Mouse (Mus musculus): ENCODE measurements around the gene Adgrg7. TPM values are rescaled to one million over a fixed set of nuclear protein-coding genes. Genes with fewer than 3 reads are reported as not detected.
A peak's percentile ranks its signal among the peaks of the same experiment; 100 is the strongest.

The Adgrg7 gene
- polyA plus RNA-seq, 1 experiment from 2014 or later: not detected

DNA sequence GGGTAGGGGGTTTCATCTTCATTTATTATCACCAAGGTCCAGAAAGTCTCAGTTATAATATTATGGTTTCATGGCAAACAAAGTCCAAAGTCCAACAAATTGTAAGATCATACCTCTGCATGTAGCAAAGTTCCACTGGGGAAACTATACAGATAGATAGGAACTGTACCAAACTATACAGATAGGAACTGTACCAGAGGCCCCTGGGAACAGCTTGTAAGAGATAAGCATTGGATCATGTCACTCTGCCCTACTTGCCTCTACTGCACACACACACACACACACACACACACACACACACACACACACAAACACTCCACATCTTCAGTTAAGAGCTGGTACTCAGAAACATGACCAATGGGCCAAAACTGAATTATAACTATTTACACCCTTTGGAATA is 76.6 kb downstream of the Adgrg7 start:
- Histone ChIP-seq H3K27ac (replicated peaks; ENCODE audit: low read depth, low read length) (no peak overlapping the region), H3K27me3 (ENCODE audit: control insufficient read depth, insufficient read depth, low read length) (no peaks in the 10 kb centered on the region), H3K4me3 (ENCODE audit: low read depth, low read length) (no peak overlapping the region), H3K4me2 (ENCODE audit: low read depth, severe bottlenecking) (no peak overlapping the region), H3K9ac (ENCODE audit: low read length) (no peak overlapping the region), H3K36me3 (ENCODE audit: control insufficient read depth, insufficient read depth, low read length) (no peaks in the 10 kb centered on the region), H3K4me1 (ENCODE audit: control insufficient read depth, insufficient read depth, low read length) (0 out of 2 replicates have a peak, but pooled peaks cover 2% of the 10 kb centered on the region), H3K9me3 (ENCODE audit: control insufficient read depth, low read length) (no peaks in the 10 kb centered on the region)
- ATAC-seq (ENCODE audit: insufficient number of reproducible peaks, low FRiP score, low TSS enrichment, low read depth) (no peak), DNase-seq (ENCODE audit: low spot score) (no peak)

DNA sequence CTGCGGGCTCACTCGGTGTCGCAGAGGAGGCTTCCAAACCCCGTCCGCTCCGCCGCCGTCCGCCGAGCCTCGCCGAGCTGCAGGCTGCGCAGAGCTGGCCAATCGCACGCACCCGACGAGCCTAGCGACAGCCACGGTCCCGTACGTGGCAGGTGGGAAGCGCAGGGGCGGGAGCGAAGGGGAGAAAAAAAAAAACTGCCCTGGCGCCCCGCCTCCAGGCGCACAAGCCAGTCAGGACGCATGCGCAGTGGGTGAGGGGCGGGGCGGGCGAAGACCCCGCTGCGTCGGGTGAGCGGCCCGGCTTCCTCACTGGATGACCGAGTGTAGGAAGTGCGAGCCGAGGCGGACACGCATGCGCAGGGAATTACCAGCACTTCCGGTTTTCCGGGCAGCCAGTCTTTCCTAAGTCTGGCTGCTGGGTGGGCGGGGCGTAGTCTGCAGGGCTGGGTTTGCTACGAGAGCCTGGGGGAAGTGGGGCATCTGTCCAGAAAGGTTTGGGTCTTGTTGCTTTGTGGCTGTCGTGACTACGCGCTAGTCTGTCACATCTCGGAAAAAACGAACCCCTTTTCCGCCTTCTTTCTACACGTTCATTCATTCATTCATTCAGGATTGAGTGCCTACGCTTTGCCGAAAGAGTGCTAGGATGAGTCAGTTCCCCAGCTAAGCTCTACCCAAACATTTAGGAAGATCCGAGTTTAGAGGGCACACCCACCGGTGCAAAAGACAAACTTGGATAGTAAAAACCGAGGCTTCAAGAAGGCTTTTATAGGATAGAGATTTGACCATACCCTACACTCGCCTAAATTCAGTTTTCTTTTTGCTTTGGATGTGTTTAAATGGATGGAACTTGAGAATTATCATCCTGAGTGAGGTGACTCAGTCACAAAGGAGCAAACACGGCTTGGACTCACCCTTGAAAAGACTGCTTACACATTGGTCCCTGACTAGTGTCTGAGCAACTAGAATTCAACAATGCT is 78.1 kb downstream of the Adgrg7 start, which contains the start of gene Tfg:
Gene Tfg (minus strand): TSS at position 227 of the 977 bp plus-strand sequence.
- H3K27me3 ChIP-seq (ENCODE audit: control insufficient read depth, insufficient read depth, low read length): no peaks in the 10 kb centered on the region
- H3K27ac ChIP-seq (replicated peaks; ENCODE audit: low read depth, low read length): peak within 1 kb of the TSS; percentile 94
- peak; percentile 100 for DNase-seq (ENCODE audit: low spot score)
- ATAC-seq (ENCODE audit: insufficient number of reproducible peaks, low FRiP score, low TSS enrichment, low read depth): peak; percentile 98
- peak within 1 kb of the TSS; percentile 85 for H3K4me3 ChIP-seq (ENCODE audit: low read depth, low read length)
- WGBS: under 1% methylated on average over 61 of the region's 62 CpGs
- 0 out of 2 replicates have a peak, but pooled peaks cover 2% of the 10 kb centered on the region for H3K4me1 ChIP-seq (ENCODE audit: control insufficient read depth, insufficient read depth, low read length)
- peak within 1 kb of the TSS; percentile 64 for H3K4me2 ChIP-seq (ENCODE audit: low read depth, severe bottlenecking)
- H3K36me3 ChIP-seq (ENCODE audit: control insufficient read depth, insufficient read depth, low read length): no peaks in the 10 kb centered on the region
- H3K9ac ChIP-seq (ENCODE audit: low read length): peak within 1 kb of the TSS; percentile 89
- no peaks in the 10 kb centered on the region for H3K9me3 ChIP-seq (ENCODE audit: control insufficient read depth, low read length)

GRCm38 (mm10) chr16:56716557-56717179 is 79.0 kb downstream of the Adgrg7 start:
- peak overlapping the region; percentile 89 for H3K9ac ChIP-seq (ENCODE audit: low read length)
- H3K36me3 ChIP-seq (ENCODE audit: control insufficient read depth, insufficient read depth, low read length): peaks cover 4% of the 10 kb centered on the region; the same call in 1 of the 2 replicates
- no peaks in the 10 kb centered on the region for H3K9me3 ChIP-seq (ENCODE audit: control insufficient read depth, low read length)
- ATAC-seq (ENCODE audit: insufficient number of reproducible peaks, low FRiP score, low TSS enrichment, low read depth) (peak; percentile 86), DNase-seq (ENCODE audit: low spot score) (no peak)
- 0 out of 2 replicates have a peak, but pooled peaks cover 2% of the 10 kb centered on the region for H3K4me1 ChIP-seq (ENCODE audit: control insufficient read depth, insufficient read depth, low read length)
- H3K27me3 ChIP-seq (ENCODE audit: control insufficient read depth, insufficient read depth, low read length): no peaks in the 10 kb centered on the region
- peak overlapping the region; percentile 85 for H3K4me3 ChIP-seq (ENCODE audit: low read depth, low read length)
- peak overlapping the region; percentile 94 for H3K27ac ChIP-seq (replicated peaks; ENCODE audit: low read depth, low read length)
- under 1% methylated on average over 34 of the region's 38 CpGs for WGBS
- peak overlapping the region; percentile 56 for H3K4me2 ChIP-seq (ENCODE audit: low read depth, severe bottlenecking)

DNA sequence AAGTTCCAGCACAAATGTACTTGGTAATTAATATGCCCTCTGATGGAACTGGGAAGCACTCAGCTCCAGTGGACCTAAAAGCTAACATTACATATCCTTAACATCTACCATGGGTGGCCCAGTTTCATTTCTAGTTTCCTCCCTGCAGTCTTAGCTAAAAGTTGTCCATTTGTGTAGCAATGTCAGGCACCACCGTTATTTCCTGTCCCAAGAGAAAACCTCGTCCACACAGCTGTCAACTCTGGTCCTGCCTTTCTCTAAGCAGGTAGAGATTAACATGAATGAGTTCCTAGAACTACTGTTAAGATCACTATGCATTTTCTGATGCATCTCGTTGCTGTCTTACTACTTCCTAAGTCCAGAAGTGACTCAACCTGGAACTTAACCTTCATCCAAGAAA is 80.0 kb downstream of the Adgrg7 start:
- Histone ChIP-seq H3K9ac (ENCODE audit: low read length) (no peak overlapping the region), H3K27me3 (ENCODE audit: control insufficient read depth, insufficient read depth, low read length) (no peaks in the 10 kb centered on the region), H3K27ac (replicated peaks; ENCODE audit: low read depth, low read length) (no peak overlapping the region), H3K4me3 (ENCODE audit: low read depth, low read length) (no peak overlapping the region), H3K9me3 (ENCODE audit: control insufficient read depth, low read length) (no peaks in the 10 kb centered on the region), H3K36me3 (ENCODE audit: control insufficient read depth, insufficient read depth, low read length) (peaks cover 7% of the 10 kb centered on the region; the same call in 1 of the 2 replicates), H3K4me1 (ENCODE audit: control insufficient read depth, insufficient read depth, low read length) (0 out of 2 replicates have a peak, but pooled peaks cover 2% of the 10 kb centered on the region), H3K4me2 (ENCODE audit: low read depth, severe bottlenecking) (peak overlapping the region; percentile 56; the same call in 1 of the 2 replicates)
- ATAC-seq (ENCODE audit: insufficient number of reproducible peaks, low FRiP score, low TSS enrichment, low read depth) (no peak), DNase-seq (ENCODE audit: low spot score) (no peak)
- 76% methylated on average over 3 of the region's 3 CpGs for WGBS

DNA sequence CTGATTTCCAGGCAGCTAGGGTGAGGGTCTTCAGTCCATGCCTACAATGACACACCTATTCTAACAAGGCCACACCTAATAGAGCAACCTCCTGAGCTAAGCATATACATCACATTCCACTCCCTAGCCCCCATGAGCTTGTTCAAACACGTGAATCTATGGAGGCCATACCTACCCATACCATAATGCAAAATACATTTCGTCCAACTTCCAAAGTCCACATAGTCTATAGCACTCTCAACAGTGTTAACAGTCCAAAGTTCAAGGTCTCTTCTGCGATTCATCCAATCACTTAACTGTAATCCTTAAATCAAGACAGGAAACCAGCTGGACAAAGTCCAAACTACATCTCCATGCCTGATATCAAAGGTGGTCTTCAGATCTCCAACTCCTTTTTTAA is 85.6 kb downstream of the Adgrg7 start:
- H3K27ac ChIP-seq (replicated peaks; ENCODE audit: low read depth, low read length): no peak overlapping the region
- no peak overlapping the region for H3K4me3 ChIP-seq (ENCODE audit: low read depth, low read length)
- no peaks in the 10 kb centered on the region for H3K4me1 ChIP-seq (ENCODE audit: control insufficient read depth, insufficient read depth, low read length)
- no peak for ATAC-seq (ENCODE audit: insufficient number of reproducible peaks, low FRiP score, low TSS enrichment, low read depth)
- no peak overlapping the region for H3K4me2 ChIP-seq (ENCODE audit: low read depth, severe bottlenecking)
- no peak overlapping the region for H3K9ac ChIP-seq (ENCODE audit: low read length)
- no peak for DNase-seq (ENCODE audit: low spot score)
- 92% methylated on average over 3 of the region's 3 CpGs for WGBS
- no peaks in the 10 kb centered on the region for H3K9me3 ChIP-seq (ENCODE audit: control insufficient read depth, low read length)
- H3K36me3 ChIP-seq (ENCODE audit: control insufficient read depth, insufficient read depth, low read length): peaks cover 12% of the 10 kb centered on the region; the same call in 1 of the 2 replicates
- H3K27me3 ChIP-seq (ENCODE audit: control insufficient read depth, insufficient read depth, low read length): no peaks in the 10 kb centered on the region

DNA sequence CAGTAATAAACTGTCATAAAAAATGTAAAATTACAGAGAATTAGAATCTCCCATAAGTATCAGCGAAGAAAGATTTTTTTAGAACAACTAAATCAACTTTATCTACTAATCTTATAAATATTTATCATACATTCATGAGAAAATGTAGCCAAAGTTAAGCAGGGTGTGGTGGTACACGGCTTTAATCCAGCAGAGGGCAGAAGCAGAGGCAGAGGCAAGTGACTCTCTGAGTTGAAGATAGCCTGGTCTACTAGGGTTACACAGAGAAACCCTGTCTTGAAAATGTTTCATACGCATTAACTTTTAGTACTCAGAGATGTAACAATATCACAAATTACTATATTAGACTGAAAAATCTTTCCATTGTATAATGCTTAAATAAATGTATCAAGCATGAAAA is 89.9 kb downstream of the Adgrg7 start:
- DNase-seq (ENCODE audit: low spot score): no peak
- WGBS: 93% methylated on average over 3 of the region's 3 CpGs
- no peak overlapping the region for H3K4me2 ChIP-seq (ENCODE audit: low read depth, severe bottlenecking)
- no peaks in the 10 kb centered on the region for H3K27me3 ChIP-seq (ENCODE audit: control insufficient read depth, insufficient read depth, low read length)
- no peaks in the 10 kb centered on the region for H3K9me3 ChIP-seq (ENCODE audit: control insufficient read depth, low read length)
- H3K4me1 ChIP-seq (ENCODE audit: control insufficient read depth, insufficient read depth, low read length): no peaks in the 10 kb centered on the region
- H3K4me3 ChIP-seq (ENCODE audit: low read depth, low read length): no peak overlapping the region
- no peak overlapping the region for H3K27ac ChIP-seq (replicated peaks; ENCODE audit: low read depth, low read length)
- no peak overlapping the region for H3K9ac ChIP-seq (ENCODE audit: low read length)
- H3K36me3 ChIP-seq (ENCODE audit: control insufficient read depth, insufficient read depth, low read length): peaks cover 5% of the 10 kb centered on the region; the same call in 1 of the 2 replicates
- no peak for ATAC-seq (ENCODE audit: insufficient number of reproducible peaks, low FRiP score, low TSS enrichment, low read depth)

GRCm38 (mm10) chr16:56700898-56701297 is 94.8 kb downstream of the Adgrg7 start:
- Histone ChIP-seq H3K27ac (replicated peaks; ENCODE audit: low read depth, low read length) (no peak overlapping the region), H3K4me1 (ENCODE audit: control insufficient read depth, insufficient read depth, low read length) (no peaks in the 10 kb centered on the region)
- DNase-seq (ENCODE audit: low spot score): no peak

DNA sequence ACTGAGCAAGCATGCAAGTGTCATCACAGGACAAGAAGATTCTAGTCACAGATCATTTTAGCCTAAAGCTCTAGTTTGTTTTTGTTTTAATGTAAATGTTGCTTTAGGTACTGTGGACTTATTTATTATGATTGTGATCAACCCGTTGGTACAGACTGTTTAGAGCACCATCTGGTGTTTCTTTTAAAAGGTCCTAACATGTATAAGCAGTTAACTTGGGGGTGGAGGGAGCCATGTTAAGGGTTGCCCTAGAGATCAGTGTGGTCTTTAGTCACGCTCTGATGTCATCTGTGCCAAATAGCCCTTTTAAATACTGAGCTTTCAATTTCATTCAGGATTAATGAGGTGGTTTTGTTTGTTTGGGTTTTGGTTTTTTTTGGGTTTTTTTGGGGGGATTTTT is 99.2 kb downstream of the Adgrg7 start:
- 90% methylated on average over 2 of the region's 2 CpGs for WGBS
- no peak for ATAC-seq (ENCODE audit: insufficient number of reproducible peaks, low FRiP score, low TSS enrichment, low read depth)

More at GRCm38 (mm10) chr16:56700898-56701297, 94.8 kb downstream of the Adgrg7 start:
- H3K36me3 ChIP-seq (ENCODE audit: control insufficient read depth, insufficient read depth, low read length): peaks cover 5% of the 10 kb centered on the region; the same call in 1 of the 2 replicates
- no peak overlapping the region for H3K4me3 ChIP-seq (ENCODE audit: low read depth, low read length)
- H3K27me3 ChIP-seq (ENCODE audit: control insufficient read depth, insufficient read depth, low read length): no peaks in the 10 kb centered on the region
- H3K9ac ChIP-seq (ENCODE audit: low read length): no peak overlapping the region
- 90% methylated on average over 3 of the region's 3 CpGs for WGBS
- no peak overlapping the region for H3K4me2 ChIP-seq (ENCODE audit: low read depth, severe bottlenecking)
- no peak for ATAC-seq (ENCODE audit: insufficient number of reproducible peaks, low FRiP score, low TSS enrichment, low read depth)
- no peaks in the 10 kb centered on the region for H3K9me3 ChIP-seq (ENCODE audit: control insufficient read depth, low read length)

More for the DNA sequence above, 99.2 kb downstream of the Adgrg7 start:
- Histone ChIP-seq H3K4me1 (ENCODE audit: control insufficient read depth, insufficient read depth, low read length) (no peaks in the 10 kb centered on the region), H3K36me3 (ENCODE audit: control insufficient read depth, insufficient read depth, low read length) (peaks cover 5% of the 10 kb centered on the region; the same call in 1 of the 2 replicates), H3K9ac (ENCODE audit: low read length) (no peak overlapping the region), H3K4me2 (ENCODE audit: low read depth, severe bottlenecking) (no peak overlapping the region), H3K27me3 (ENCODE audit: control insufficient read depth, insufficient read depth, low read length) (no peaks in the 10 kb centered on the region), H3K9me3 (ENCODE audit: control insufficient read depth, low read length) (no peaks in the 10 kb centered on the region), H3K4me3 (ENCODE audit: low read depth, low read length) (no peak overlapping the region), H3K27ac (replicated peaks; ENCODE audit: low read depth, low read length) (no peak overlapping the region)
- no peak for DNase-seq (ENCODE audit: low spot score)

Data from limb, embryonic 11.5 days (tissue).